Mouse (Mus musculus) heart, embryonic 11.5 days (tissue): ENCODE results near the gene Cdk19. TPM values are rescaled to one million over a fixed set of nuclear protein-coding genes. Genes with fewer than 3 reads are reported as not detected.

Experiments used
- ATAC-seq: fragments of 200-750 bp; cut with Nextera tagmentation; replicated peaks from 2 replicates; pipeline ENCODE4 v1.8.0; 2017; ENCODE audit warnings: moderate library complexity; ENCODE audit not compliant: insufficient number of reproducible peaks, low FRiP score, low TSS enrichment
- H3K27ac ChIP-seq: fragments of 300-500 bp; sonication (generic); 2 replicates; pipeline ENCODE4 v1.5.1; 2014; ENCODE audit warnings: mild to moderate bottlenecking, low read depth, low read length
- H3K27me3 ChIP-seq: fragments of 300-500 bp; sonication (generic); 2 replicates; pipeline ENCODE4 v1.6.1; 2014; ENCODE audit warnings: mild to moderate bottlenecking, low read length, mixed read lengths; ENCODE audit not compliant: control insufficient read depth, insufficient read depth
- H3K36me3 ChIP-seq: fragments of 300-500 bp; sonication (generic); 2 replicates; pipeline ENCODE4 v1.6.1; 2014; ENCODE audit warnings: mild to moderate bottlenecking, low read length, moderate library complexity, mixed read lengths; ENCODE audit not compliant: control insufficient read depth, insufficient read depth
- H3K4me1 ChIP-seq: fragments of 300-500 bp; sonication (generic); 2 replicates; pipeline ENCODE4 v1.6.1; 2014; ENCODE audit warnings: low read length; ENCODE audit not compliant: control insufficient read depth, insufficient read depth
- H3K4me2 ChIP-seq: fragments of 300-500 bp; sonication (generic); 2 replicates; pipeline ENCODE4 v1.6.1; 2014; ENCODE audit warnings: mild to moderate bottlenecking, moderate library complexity
- H3K4me3 ChIP-seq: fragments of 300-500 bp; sonication (generic); 2 replicates; pipeline ENCODE4 v1.5.1; 2014; ENCODE audit warnings: low read depth, low read length
- H3K9ac ChIP-seq: fragments of 300-500 bp; sonication (generic); 2 replicates; pipeline ENCODE4 v1.6.1; 2014; ENCODE audit warnings: mild to moderate bottlenecking, low read depth, low read length, moderate library complexity
- H3K9me3 ChIP-seq: fragments of 300-500 bp; sonication (generic); replicated peaks from 2 replicates; pipeline ENCODE4 v1.6.1; 2016; ENCODE audit warnings: low read length; ENCODE audit not compliant: control insufficient read depth
- WGBS: fragments of 180-500 bp; shearing (Covaris S2); extraction: QIAGEN DNeasy Blood & Tissue Kit; methylation state at CpG from one replicate; pipeline ENCODE4 v1.1.7; 2014; ENCODE audit not compliant: insufficient replicate concordance; 5-methylcytosine and 5-hydroxymethylcytosine counted together
- polyA plus RNA-seq: library from polyadenylated mRNA; unstranded; fragments of >200 nt; fragmentation: Nextera tagmentation; extraction: Ambion mirVana; gene quantifications from 2 replicates; pipeline ENCODE4 v1.2.1, GENCODE M21; 2014

The Cdk19 gene
- polyA plus RNA-seq, 1 experiment from 2014 or later: 6.4 TPM

- H3K9ac ChIP-seq: no peak overlapping the region
- H3K36me3 ChIP-seq: no peaks in the 10 kb centered on the region
- H3K4me2 ChIP-seq: no peak overlapping the region
- 0 out of 2 replicates have a peak overlapping the region, but pooled peaks have one; percentile 10 for H3K27ac ChIP-seq
- H3K9me3 ChIP-seq: no peaks in the 10 kb centered on the region
- no peak for ATAC-seq
- no peak overlapping the region for H3K4me3 ChIP-seq
- no peaks in the 10 kb centered on the region for H3K27me3 ChIP-seq
- H3K4me1 ChIP-seq: peaks cover 4% of the 10 kb centered on the region
- WGBS: 60% methylated on average over 9 of the region's 9 CpGs
Observed at GRCm38 (mm10) chr10:40497301-40498041, 158.1 kb downstream of the Cdk19 start.

- Histone ChIP-seq H3K27ac (no peak overlapping the region), H3K9ac (no peak overlapping the region), H3K4me2 (no peak overlapping the region), H3K27me3 (no peaks in the 10 kb centered on the region), H3K4me1 (peaks cover 3% of the 10 kb centered on the region), H3K36me3 (no peaks in the 10 kb centered on the region), H3K9me3 (no peaks in the 10 kb centered on the region), H3K4me3 (no peak overlapping the region)
- WGBS: 85% methylated on average over 4 of the region's 4 CpGs
- ATAC-seq: no peak
Observed at GRCm38 (mm10) chr10:40498426-40498825, 159.1 kb downstream of the Cdk19 start.

- Histone ChIP-seq H3K4me2 (no peak overlapping the region), H3K9me3 (no peaks in the 10 kb centered on the region), H3K4me3 (no peak overlapping the region), H3K27me3 (no peaks in the 10 kb centered on the region), H3K27ac (no peak overlapping the region; the same call in 1 of the 2 replicates), H3K4me1 (peaks cover 3% of the 10 kb centered on the region), H3K9ac (no peak overlapping the region), H3K36me3 (no peaks in the 10 kb centered on the region)
- 44% methylated on average over 18 of the region's 18 CpGs for WGBS
- 0 out of 2 replicates have a peak, but pooled peaks have one; percentile 26 for ATAC-seq
Observed at GRCm38 (mm10) chr10:40499314-40500252, 160.2 kb downstream of the Cdk19 start.

GRCm38 (mm10) chr10:40500723-40501245 is 161.4 kb downstream of the Cdk19 start:
- no peaks in the 10 kb centered on the region for H3K36me3 ChIP-seq
- no peak overlapping the region for H3K4me2 ChIP-seq
- no peaks in the 10 kb centered on the region for H3K27me3 ChIP-seq
- H3K9ac ChIP-seq: no peak overlapping the region
- H3K9me3 ChIP-seq: no peaks in the 10 kb centered on the region
- H3K27ac ChIP-seq: no peak overlapping the region
- H3K4me1 ChIP-seq: peaks cover 3% of the 10 kb centered on the region
- ATAC-seq: no peak
- no peak overlapping the region for H3K4me3 ChIP-seq
- WGBS: 75% methylated on average over 7 of the region's 7 CpGs

GRCm38 (mm10) chr10:40502734-40503133 is 163.4 kb downstream of the Cdk19 start:
- Histone ChIP-seq H3K4me3 (no peak overlapping the region), H3K36me3 (no peaks in the 10 kb centered on the region), H3K9ac (no peak overlapping the region), H3K27me3 (no peaks in the 10 kb centered on the region), H3K4me1 (peaks cover 3% of the 10 kb centered on the region), H3K4me2 (no peak overlapping the region), H3K9me3 (no peaks in the 10 kb centered on the region), H3K27ac (no peak overlapping the region)
- WGBS: 87% methylated on average over 1 of the region's 3 CpGs
- no peak for ATAC-seq

- no peak overlapping the region for H3K4me3 ChIP-seq
- H3K9ac ChIP-seq: no peak overlapping the region
- H3K36me3 ChIP-seq: no peaks in the 10 kb centered on the region
- no peak overlapping the region for H3K27ac ChIP-seq
- no peaks in the 10 kb centered on the region for H3K27me3 ChIP-seq
- 77% methylated on average over 5 of the region's 5 CpGs for WGBS
- H3K4me1 ChIP-seq: no peaks in the 10 kb centered on the region
- H3K9me3 ChIP-seq: no peaks in the 10 kb centered on the region
- H3K4me2 ChIP-seq: no peak overlapping the region
- ATAC-seq: no peak
Observed at GRCm38 (mm10) chr10:40510356-40510755, 171.0 kb downstream of the Cdk19 start.

GRCm38 (mm10) chr10:40511221-40511677 is 171.9 kb downstream of the Cdk19 start:
- WGBS: 79% methylated on average over 8 of the region's 8 CpGs
- Histone ChIP-seq H3K9ac (no peak overlapping the region), H3K27me3 (no peaks in the 10 kb centered on the region), H3K9me3 (no peaks in the 10 kb centered on the region), H3K4me3 (no peak overlapping the region), H3K4me1 (0 out of 2 replicates have a peak, but pooled peaks cover under 1% of the 10 kb centered on the region), H3K27ac (no peak overlapping the region), H3K36me3 (no peaks in the 10 kb centered on the region), H3K4me2 (no peak overlapping the region)
- ATAC-seq: no peak

- 92% methylated on average over 6 of the region's 6 CpGs for WGBS
- no peak for ATAC-seq
- Histone ChIP-seq H3K27me3 (no peaks in the 10 kb centered on the region), H3K36me3 (no peaks in the 10 kb centered on the region), H3K4me1 (0 out of 2 replicates have a peak, but pooled peaks cover 4% of the 10 kb centered on the region), H3K4me3 (no peak overlapping the region), H3K9me3 (no peaks in the 10 kb centered on the region), H3K27ac (no peak overlapping the region), H3K9ac (no peak overlapping the region), H3K4me2 (no peak overlapping the region)
Observed at GRCm38 (mm10) chr10:40512185-40512584, 172.8 kb downstream of the Cdk19 start.
